Mouse (Mus musculus) hindbrain, embryonic 14.5 days (tissue): ENCODE measurements around the gene Wfdc21. TPM values are rescaled to one million over a fixed set of nuclear protein-coding genes. Genes with fewer than 3 reads are reported as not detected.

Experiments
- ATAC-seq: fragments of 200-750 bp; cut with Nextera tagmentation; 2 replicates; pipeline ENCODE4 v1.8.0; 2017; ENCODE audit warnings: moderate number of reproducible peaks, mild to moderate bottlenecking, moderate TSS enrichment, moderate library complexity; ENCODE audit not compliant: low FRiP score
- DNase-seq: peaks from one replicate; pipeline ENCODE4 v3.0.0-alpha.2; 2015; ENCODE audit warnings: low spot score
- H3K27ac ChIP-seq: fragments of 300-500 bp; sonication (generic); 2 replicates; pipeline ENCODE4 v1.5.1; 2014; ENCODE audit warnings: mild to moderate bottlenecking, moderate library complexity
- H3K27me3 ChIP-seq: fragments of 300-500 bp; sonication (generic); 2 replicates; pipeline ENCODE4 v1.6.1; 2014; ENCODE audit warnings: mild to moderate bottlenecking, low read length, mixed read lengths; ENCODE audit not compliant: control insufficient read depth, insufficient read depth
- H3K36me3 ChIP-seq: fragments of 300-500 bp; sonication (generic); replicated peaks from 2 replicates; pipeline ENCODE4 v1.6.1; 2014; ENCODE audit not compliant: control insufficient read depth, insufficient read depth
- H3K4me1 ChIP-seq: fragments of 300-500 bp; sonication (generic); replicated peaks from 2 replicates; pipeline ENCODE4 v1.6.1; 2014; ENCODE audit warnings: antibody characterized with exemption, low read length, mixed read lengths; ENCODE audit not compliant: control insufficient read depth, insufficient read depth
- H3K4me2 ChIP-seq: fragments of 300-500 bp; sonication (generic); replicated peaks from 2 replicates; pipeline ENCODE4 v1.6.1; 2014; ENCODE audit warnings: mild to moderate bottlenecking, moderate library complexity
- H3K4me3 ChIP-seq: fragments of 300-500 bp; sonication (generic); replicated peaks from 2 replicates; pipeline ENCODE4 v1.5.1; 2014; ENCODE audit warnings: mild to moderate bottlenecking, low read length
- H3K9ac ChIP-seq: fragments of 300-500 bp; sonication (generic); 2 replicates; pipeline ENCODE4 v1.6.1; 2014
- H3K9me3 ChIP-seq: fragments of 300-500 bp; sonication (generic); 2 replicates; pipeline ENCODE4 v1.6.1; 2016; ENCODE audit warnings: low read length; ENCODE audit not compliant: control insufficient read depth
- WGBS: fragments of 180-500 bp; shearing (Covaris S2); extraction: QIAGEN DNeasy Blood & Tissue Kit; methylation state at CpG from one replicate; pipeline ENCODE4 v1.1.7; 2014; 5-methylcytosine and 5-hydroxymethylcytosine counted together
- polyA plus RNA-seq: library from polyadenylated mRNA; unstranded; fragments of >200 nt; fragmentation: Nextera tagmentation; extraction: Ambion mirVana; gene quantifications from 2 replicates; pipeline ENCODE4 v1.2.1, GENCODE M21; 2014

Gene Wfdc21
- polyA plus RNA-seq, 1 experiment from 2014 or later: not detected

DNA sequence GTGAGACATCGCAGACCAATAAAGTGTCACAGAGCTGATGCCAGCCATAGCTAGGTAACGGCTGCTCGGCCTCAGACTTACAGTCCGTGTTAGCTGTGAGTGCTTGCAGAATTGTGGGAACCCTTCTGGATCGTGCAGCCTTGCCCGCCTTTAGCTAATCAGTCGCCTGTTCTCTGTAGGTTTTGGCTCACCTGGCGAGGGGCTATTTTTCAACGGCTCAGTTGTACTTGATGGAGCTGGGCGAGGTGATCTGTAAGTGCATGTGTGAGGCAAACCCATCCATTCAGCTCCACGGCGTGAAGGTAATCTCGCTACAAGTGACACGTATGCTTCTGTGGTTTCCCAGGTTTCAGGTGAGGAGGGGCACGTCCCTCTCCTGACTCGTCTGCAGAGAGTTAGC lies 27.0 kb downstream of the Wfdc21 start:
- WGBS: 97% methylated on average over 16 of the region's 16 CpGs
- H3K9me3 ChIP-seq: no peaks in the 10 kb centered on the region
- H3K36me3 ChIP-seq: peaks cover 97% of the 10 kb centered on the region
- H3K4me2 ChIP-seq: no peak overlapping the region
- no peak overlapping the region for H3K27ac ChIP-seq
- DNase-seq (no peak), ATAC-seq (no peak)
- H3K27me3 ChIP-seq: no peaks in the 10 kb centered on the region
- H3K9ac ChIP-seq: no peak overlapping the region
- H3K4me3 ChIP-seq: no peak overlapping the region
- H3K4me1 ChIP-seq: no peaks in the 10 kb centered on the region

GRCm38 (mm10) chr11:83774324-83774723 lies 27.6 kb downstream of the Wfdc21 start:
- no peaks in the 10 kb centered on the region for H3K9me3 ChIP-seq
- no peak overlapping the region for H3K9ac ChIP-seq
- H3K27ac ChIP-seq: no peak overlapping the region
- no peak for ATAC-seq
- no peak for DNase-seq
- H3K27me3 ChIP-seq: no peaks in the 10 kb centered on the region
- H3K4me1 ChIP-seq: no peaks in the 10 kb centered on the region
- WGBS: 99% methylated on average over 11 of the region's 11 CpGs
- H3K4me3 ChIP-seq: no peak overlapping the region
- H3K36me3 ChIP-seq: peaks cover 97% of the 10 kb centered on the region
- H3K4me2 ChIP-seq: no peak overlapping the region

- WGBS: 94% methylated on average over 8 of the region's 8 CpGs
- ATAC-seq: no peak
Observed at GRCm38 (mm10) chr11:83776798-83777197, 30.1 kb downstream of the Wfdc21 start.

GRCm38 (mm10) chr11:83783931-83784600 lies 37.3 kb downstream of the Wfdc21 start:
- Histone ChIP-seq H3K36me3 (peaks cover 47% of the 10 kb centered on the region), H3K4me1 (no peaks in the 10 kb centered on the region), H3K27me3 (no peaks in the 10 kb centered on the region), H3K27ac (no peak overlapping the region), H3K9me3 (no peaks in the 10 kb centered on the region), H3K9ac (no peak overlapping the region), H3K4me2 (no peak overlapping the region), H3K4me3 (no peak overlapping the region)
- ATAC-seq (0 out of 2 replicates have a peak, but pooled peaks have one; percentile 21), DNase-seq (no peak)
- 80% methylated on average over 14 of the region's 14 CpGs for WGBS

More at GRCm38 (mm10) chr11:83776798-83777197, 30.1 kb downstream of the Wfdc21 start:
- peaks cover 98% of the 10 kb centered on the region for H3K36me3 ChIP-seq
- no peak overlapping the region for H3K4me3 ChIP-seq
- DNase-seq: no peak
- H3K9me3 ChIP-seq: no peaks in the 10 kb centered on the region
- H3K4me1 ChIP-seq: no peaks in the 10 kb centered on the region
- no peaks in the 10 kb centered on the region for H3K27me3 ChIP-seq
- H3K9ac ChIP-seq: no peak overlapping the region
- no peak overlapping the region for H3K4me2 ChIP-seq
- no peak overlapping the region for H3K27ac ChIP-seq

- no peak for ATAC-seq
- Histone ChIP-seq H3K4me2 (no peak overlapping the region), H3K9me3 (no peaks in the 10 kb centered on the region), H3K36me3 (peaks cover 41% of the 10 kb centered on the region), H3K27ac (no peak overlapping the region), H3K9ac (no peak overlapping the region), H3K27me3 (no peaks in the 10 kb centered on the region), H3K4me1 (no peaks in the 10 kb centered on the region), H3K4me3 (no peak overlapping the region)
- DNase-seq: no peak
- WGBS: 87% methylated on average over 2 of the region's 2 CpGs
Observed at GRCm38 (mm10) chr11:83784661-83785060, 37.9 kb downstream of the Wfdc21 start.

DNA sequence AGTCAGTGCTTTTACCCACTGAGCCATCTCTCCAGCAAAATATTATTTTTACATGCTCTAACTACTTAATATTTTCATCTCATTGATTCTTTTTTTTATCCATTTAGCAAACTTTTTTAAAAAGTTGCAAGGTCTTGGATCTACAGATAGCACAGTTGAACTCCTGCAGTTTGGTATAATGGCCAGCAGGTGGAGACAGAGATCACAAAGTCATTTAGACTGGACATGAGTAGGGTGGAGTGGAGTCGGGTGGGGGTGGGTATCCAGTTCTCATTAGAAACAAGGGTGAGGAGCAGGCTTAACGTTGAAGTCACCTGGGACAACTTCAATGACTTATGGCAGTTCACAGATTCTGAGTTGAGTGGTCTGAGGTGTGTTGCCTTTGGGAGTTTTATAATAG lies 38.6 kb downstream of the Wfdc21 start:
- ATAC-seq: no peak
- Histone ChIP-seq H3K9ac (no peak overlapping the region), H3K27me3 (no peaks in the 10 kb centered on the region), H3K27ac (no peak overlapping the region), H3K4me1 (no peaks in the 10 kb centered on the region), H3K4me3 (no peak overlapping the region), H3K36me3 (peaks cover 34% of the 10 kb centered on the region), H3K4me2 (no peak overlapping the region), H3K9me3 (no peaks in the 10 kb centered on the region)
- peak; percentile 90 for DNase-seq
- WGBS: 11% methylated on average over 2 of the region's 2 CpGs

DNA sequence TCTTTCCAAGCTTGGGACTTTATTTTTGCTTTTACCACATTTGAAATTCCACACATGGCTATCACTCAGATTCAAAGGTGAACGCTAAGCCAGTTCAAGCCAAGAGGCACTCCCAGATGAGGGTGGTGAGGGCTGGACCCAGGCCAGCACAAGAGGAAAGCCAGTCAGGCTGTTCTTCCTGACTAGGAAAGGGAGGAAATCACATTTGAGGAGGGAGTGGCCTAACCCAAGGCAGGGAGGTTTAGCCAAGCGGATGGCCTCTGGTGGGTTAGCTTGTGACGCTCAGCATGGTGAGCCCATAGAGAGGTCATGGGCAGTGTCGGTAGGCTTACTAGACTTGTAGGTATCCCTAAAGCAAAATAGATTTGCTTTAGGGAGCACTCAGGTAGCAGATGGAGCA lies 40.1 kb downstream of the Wfdc21 start:
- H3K36me3 ChIP-seq: peaks cover 19% of the 10 kb centered on the region
- ATAC-seq (no peak), DNase-seq (no peak)
- no peaks in the 10 kb centered on the region for H3K27me3 ChIP-seq
- no peak overlapping the region for H3K4me3 ChIP-seq
- no peak overlapping the region for H3K9ac ChIP-seq
- H3K9me3 ChIP-seq: no peaks in the 10 kb centered on the region
- no peak overlapping the region for H3K4me2 ChIP-seq
- no peaks in the 10 kb centered on the region for H3K4me1 ChIP-seq
- H3K27ac ChIP-seq: no peak overlapping the region
- 77% methylated on average over 4 of the region's 4 CpGs for WGBS

DNA sequence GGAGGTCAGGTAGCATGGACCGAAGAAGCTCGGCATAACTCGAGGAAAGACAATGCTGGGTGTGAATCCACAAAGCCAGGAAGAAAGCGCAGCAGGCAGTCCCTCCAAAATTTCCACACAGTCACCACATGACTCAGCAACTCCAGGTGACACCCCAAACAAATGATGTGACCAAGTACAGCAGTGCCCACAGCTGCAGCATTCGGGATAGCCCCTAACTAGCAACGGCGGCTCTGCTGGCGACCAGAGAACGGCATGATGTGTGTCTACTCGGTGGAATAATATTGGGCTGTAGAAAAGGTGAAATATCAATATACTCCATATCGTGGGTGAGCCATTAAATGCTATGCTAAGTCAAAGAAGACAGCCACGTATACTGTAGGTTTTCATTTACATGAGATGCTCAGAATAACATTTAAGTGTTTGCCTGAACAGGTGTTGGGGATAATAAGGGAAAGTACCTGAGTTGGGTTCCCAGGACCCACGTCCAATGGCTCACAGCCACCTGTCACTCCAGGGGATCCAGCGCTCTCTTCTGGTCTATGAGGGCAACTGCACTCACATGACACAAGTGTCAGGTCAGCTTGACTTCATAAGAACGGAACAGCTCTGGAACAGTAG lies 40.8 kb downstream of the Wfdc21 start:
- H3K9me3 ChIP-seq: no peaks in the 10 kb centered on the region
- no peaks in the 10 kb centered on the region for H3K27me3 ChIP-seq
- no peak overlapping the region for H3K4me3 ChIP-seq
- peaks cover 12% of the 10 kb centered on the region for H3K36me3 ChIP-seq
- no peak overlapping the region for H3K27ac ChIP-seq
- DNase-seq (no peak), ATAC-seq (no peak)
- H3K4me2 ChIP-seq: no peak overlapping the region
- no peaks in the 10 kb centered on the region for H3K4me1 ChIP-seq
- no peak overlapping the region for H3K9ac ChIP-seq
- 88% methylated on average over 15 of the region's 15 CpGs for WGBS

- Histone ChIP-seq H3K4me1 (no peaks in the 10 kb centered on the region), H3K9me3 (no peaks in the 10 kb centered on the region), H3K4me2 (no peak overlapping the region), H3K36me3 (peaks cover 4% of the 10 kb centered on the region), H3K27ac (no peak overlapping the region), H3K9ac (no peak overlapping the region), H3K27me3 (no peaks in the 10 kb centered on the region), H3K4me3 (no peak overlapping the region)
- no peak for DNase-seq
- ATAC-seq: no peak
- 79% methylated on average over 8 of the region's 8 CpGs for WGBS
Observed at GRCm38 (mm10) chr11:83788331-83788730, 41.6 kb downstream of the Wfdc21 start.
